23 mouse cellular contexts compared by ENCODE assay signal in genomic region chr3:87924996-87925395, GRCm38 (mm10). TPM values are rescaled to one million over a fixed set of nuclear protein-coding genes. Genes with fewer than 3 reads are reported as not detected.
"Had no signal": no experiment of that assay in that cellular context is flagged by ENCODE, and none has a peak within 500 bp of the region (broad histone marks: within the 10 kb centered on the region; RNA-seq: fewer than 3 reads in every experiment).

No protein-coding gene starts in this region.

- H3K9me3 ChIP-seq: kidney, embryonic 15.5 days; limb, embryonic 10.5 days; limb, embryonic 13.5 days; megakaryocyte, embryonic 14.5 days; midbrain, embryonic 10.5 days; neural tube, embryonic 12.5 days; neural tube, embryonic 15.5 days had no signal

- H3K4me3 ChIP-seq: kidney, embryonic 15.5 days; limb, embryonic 10.5 days; limb, embryonic 13.5 days; megakaryocyte, embryonic 14.5 days; midbrain, embryonic 10.5 days; neural tube, embryonic 12.5 days; neural tube, embryonic 15.5 days had no signal

- ATAC-seq: intestine, postnatal 0 days; liver, postnatal 0 days; lung, postnatal 0 days had no signal

- H3K27ac ChIP-seq: kidney, embryonic 15.5 days; limb, embryonic 10.5 days; limb, embryonic 13.5 days; liver, embryonic 14.5 days; midbrain, embryonic 10.5 days; neural tube, embryonic 12.5 days; neural tube, embryonic 15.5 days; stomach, postnatal 0 days had no signal

- H3K4me2 ChIP-seq: kidney, embryonic 15.5 days; limb, embryonic 13.5 days; lung, embryonic 14.5 days; neural tube, embryonic 12.5 days; neural tube, embryonic 15.5 days had no signal

- H3K27me3 ChIP-seq: kidney, embryonic 15.5 days; limb, embryonic 13.5 days; megakaryocyte, embryonic 14.5 days; neural tube, embryonic 12.5 days; neural tube, embryonic 15.5 days had no signal

- DNase-seq: kidney, adult 2 months; kidney, postnatal 10 days; kidney, postnatal 4 days; liver; liver, postnatal 0 days; lung, embryonic 14.5 days; midbrain, embryonic 14.5 days; right cerebral cortex, adult 18-20 months; right cerebral cortex, postnatal 14 days; right cerebral cortex, postnatal 4 days; thymus, adult 2 months; thymus, postnatal 25 days had no signal

- H3K9ac ChIP-seq: kidney, embryonic 15.5 days; limb, embryonic 13.5 days; liver, embryonic 14.5 days; liver, postnatal 0 days; lung, embryonic 14.5 days; neural tube, embryonic 12.5 days; neural tube, embryonic 15.5 days had no signal

RNA-seq across cellular contexts. Expression of gene Crabp2, which starts 23.5 kb away (rescaled TPM):
- polyA plus RNA-seq: liver, postnatal 0 days had no signal
